Mouse (Mus musculus): ENCODE measurements around the gene Mtmr3.

GRCm38 (mm10) chr11:4460615-4461014 lies 134.0 kb downstream of the Mtmr3 start:
- no peak for TF ChIP-seq CTCF (IDR thresholded peaks at IDR 0.05)
- TF ChIP-seq EP300 (IDR thresholded peaks at IDR 0.05) = no peak
